Mouse (Mus musculus): ENCODE data around the gene Atxn7l1.

Atxn7l1 gene

DNA sequence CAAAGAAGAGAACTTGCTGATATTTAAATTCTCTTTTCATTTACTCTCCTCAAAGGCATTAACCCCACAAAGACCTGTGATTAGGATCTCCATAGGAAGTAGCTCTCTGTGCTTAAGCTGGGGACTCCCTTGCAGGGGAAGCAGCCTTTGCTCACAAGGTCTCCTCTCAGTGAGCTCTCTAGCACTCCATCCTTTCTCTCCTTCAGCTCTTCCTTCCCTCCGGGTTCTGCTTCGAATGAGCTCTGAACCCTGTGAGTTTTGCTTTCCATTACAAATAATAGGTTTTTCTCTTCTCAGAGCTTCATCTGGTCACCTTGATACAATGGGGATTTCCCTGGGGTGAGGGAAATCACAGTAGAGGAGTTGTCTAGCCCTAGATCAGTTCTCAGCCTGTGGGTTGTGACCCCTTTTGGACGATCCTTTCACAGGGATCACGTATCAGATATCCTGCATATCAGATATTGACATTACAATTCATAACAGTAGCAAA is 35.7 kb downstream of the Atxn7l1 start:
- DNase-seq (ENCODE audit: low read depth), result no peak

- DNase-seq (ENCODE audit: low read depth), result no peak
Observed at GRCm38 (mm10) chr12:33184137-33184536, 36.6 kb downstream of the Atxn7l1 start.

GRCm38 (mm10) chr12:33185046-33185445 is 37.6 kb downstream of the Atxn7l1 start:
- DNase-seq (ENCODE audit: low read depth), result no peak

DNA sequence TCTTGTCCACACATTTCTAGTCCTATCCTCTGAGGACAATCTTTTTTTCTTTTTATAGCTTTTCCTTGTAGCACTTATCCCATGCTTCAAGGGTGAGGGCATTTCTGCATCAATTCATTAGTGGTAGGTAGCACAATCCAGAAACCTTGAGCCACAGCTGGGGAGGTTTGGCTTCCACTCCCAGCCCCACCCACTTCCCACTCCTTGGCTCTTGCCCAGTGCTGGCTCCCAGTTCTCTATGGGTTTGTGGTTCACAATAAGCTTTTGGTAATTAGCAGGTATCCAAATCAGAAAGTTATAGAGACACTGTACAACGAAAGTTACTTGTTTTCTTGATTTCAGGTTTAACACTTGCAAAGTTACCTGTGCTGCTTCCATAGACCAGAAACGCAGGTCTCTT is 38.8 kb downstream of the Atxn7l1 start:
- DNase-seq (ENCODE audit: low read depth), result no peak

DNA sequence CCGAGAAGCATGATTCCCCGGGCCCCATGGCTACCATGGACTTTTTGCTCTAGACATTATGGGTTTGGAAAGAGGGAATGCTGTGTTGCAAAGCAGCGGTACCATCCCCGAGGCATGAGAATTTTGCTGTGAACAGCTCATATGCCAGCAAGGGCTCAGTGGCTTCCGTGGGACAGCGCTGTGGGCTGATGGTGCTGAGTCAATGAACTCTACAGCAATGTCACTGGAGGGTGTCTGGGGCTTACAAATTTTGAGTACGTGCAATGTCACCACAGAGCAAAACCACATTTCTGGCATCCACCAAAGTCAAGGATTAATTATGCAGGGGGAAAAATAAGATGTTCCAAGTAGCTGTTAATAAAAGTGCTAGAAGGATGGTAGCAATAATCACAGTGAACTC is 42.6 kb downstream of the Atxn7l1 start:
- peak; percentile 40 for DNase-seq (ENCODE audit: low read depth)

DNA sequence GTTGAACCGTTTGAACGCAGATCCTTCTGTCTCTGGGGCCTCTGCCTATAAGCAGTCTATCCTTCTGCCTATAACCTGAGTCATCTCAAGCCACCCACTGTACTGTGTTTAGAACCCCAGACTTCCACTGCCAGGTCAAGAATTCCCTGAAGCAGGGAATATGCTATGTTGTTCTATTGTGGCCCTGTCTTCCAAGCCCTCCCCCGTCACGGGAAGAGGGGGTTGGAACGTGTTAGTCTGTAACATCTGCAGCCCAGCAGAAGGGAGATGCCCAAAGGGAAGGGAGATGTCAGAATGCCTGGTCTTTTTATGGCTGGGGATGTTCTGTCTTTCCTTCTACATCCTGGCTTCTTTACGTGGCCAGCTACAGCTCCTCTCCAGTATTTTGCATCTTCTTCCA is 43.1 kb downstream of the Atxn7l1 start:
- DNase-seq (ENCODE audit: low read depth), result no peak

DNA sequence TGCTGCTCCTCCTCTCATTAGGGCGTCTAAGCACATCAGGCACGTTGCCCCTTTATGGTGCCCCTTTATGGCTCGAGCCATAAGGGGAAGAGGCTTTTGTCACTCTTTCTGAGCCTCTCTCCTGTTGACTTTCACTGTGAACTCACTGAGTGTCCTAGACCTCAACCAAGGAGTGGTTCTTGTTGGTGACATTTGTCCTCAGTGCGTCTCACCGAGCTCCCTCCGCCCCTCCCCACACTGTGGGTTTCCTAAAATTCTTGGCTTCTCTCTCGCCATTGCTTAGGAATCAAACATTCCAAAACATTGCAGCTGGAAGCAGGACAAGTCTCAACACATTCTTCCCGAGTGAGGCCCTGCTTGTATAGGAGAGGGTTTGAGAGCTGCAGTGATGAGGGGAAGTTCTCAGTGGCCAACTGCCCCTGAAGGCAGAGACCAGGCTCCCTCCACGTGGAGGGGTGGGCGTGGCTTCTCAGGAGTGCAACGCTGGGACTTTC is 46.0 kb downstream of the Atxn7l1 start:
- peak; percentile 73 for DNase-seq (ENCODE audit: low read depth)

GRCm38 (mm10) chr12:33195175-33195574 is 47.7 kb downstream of the Atxn7l1 start:
- no peak for DNase-seq (ENCODE audit: low read depth)

- DNase-seq (ENCODE audit: low read depth), result no peak
Observed at GRCm38 (mm10) chr12:33197287-33197686, 49.8 kb downstream of the Atxn7l1 start.

GRCm38 (mm10) chr12:33197746-33198145 is 50.3 kb downstream of the Atxn7l1 start:
- no peak for DNase-seq (ENCODE audit: low read depth)

- no peak for DNase-seq (ENCODE audit: low read depth)
Observed at GRCm38 (mm10) chr12:33201068-33201467, 53.6 kb downstream of the Atxn7l1 start.

DNA sequence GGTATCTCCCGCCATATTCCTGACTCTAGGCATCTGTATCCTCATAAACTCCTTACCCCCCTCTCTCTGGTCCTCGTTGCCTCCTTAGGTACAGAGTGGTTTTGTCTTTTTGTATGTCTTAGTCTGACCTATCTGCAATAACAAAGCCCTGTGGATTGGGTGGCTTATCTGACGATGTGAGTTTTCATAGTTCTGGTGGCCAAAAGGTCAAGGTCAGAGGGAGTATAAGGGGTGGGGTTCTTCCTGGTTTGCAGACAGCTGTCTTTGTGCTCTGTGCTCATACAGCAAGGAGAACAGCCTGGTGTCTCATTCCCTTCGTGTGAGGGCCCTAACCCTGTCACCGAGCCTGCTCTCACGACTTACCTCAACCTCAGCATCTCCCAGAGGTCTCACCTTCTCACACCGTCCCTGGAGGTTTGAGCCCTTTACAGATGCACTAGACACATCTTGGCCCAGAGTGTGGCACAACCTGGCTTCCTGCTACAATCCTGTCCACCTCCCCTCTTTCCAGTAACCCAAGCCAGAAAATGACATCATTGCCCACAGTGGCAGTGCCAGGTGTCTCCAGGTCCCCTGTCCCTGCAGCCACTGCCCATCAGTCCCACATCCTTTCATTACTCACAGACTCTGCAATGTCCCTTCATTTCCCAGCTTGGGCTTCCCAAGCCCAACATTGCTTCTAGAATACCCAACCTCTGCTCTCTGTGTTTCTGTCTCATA is 54.2 kb downstream of the Atxn7l1 start:
- no peak for DNase-seq (ENCODE audit: low read depth)

DNA sequence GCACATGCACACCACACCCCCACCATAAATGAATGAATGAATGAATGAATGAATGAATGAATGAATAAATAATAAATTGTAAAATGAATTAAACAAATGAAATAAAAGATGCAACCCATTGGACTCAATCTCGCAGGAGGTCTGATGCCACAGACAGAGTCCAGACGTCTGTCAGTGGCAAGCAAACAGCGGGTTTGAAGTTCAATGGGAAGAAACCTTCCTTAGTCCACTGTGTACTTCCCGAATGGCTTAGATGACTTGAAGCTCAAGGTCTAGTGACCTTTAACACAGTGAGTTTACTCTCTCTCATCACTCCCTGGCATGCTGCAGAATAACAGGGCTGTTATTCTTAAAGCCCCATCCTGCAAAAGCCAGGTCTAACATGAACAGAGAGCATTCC is 57.8 kb downstream of the Atxn7l1 start:
- no peak for DNase-seq (ENCODE audit: low read depth)

DNA sequence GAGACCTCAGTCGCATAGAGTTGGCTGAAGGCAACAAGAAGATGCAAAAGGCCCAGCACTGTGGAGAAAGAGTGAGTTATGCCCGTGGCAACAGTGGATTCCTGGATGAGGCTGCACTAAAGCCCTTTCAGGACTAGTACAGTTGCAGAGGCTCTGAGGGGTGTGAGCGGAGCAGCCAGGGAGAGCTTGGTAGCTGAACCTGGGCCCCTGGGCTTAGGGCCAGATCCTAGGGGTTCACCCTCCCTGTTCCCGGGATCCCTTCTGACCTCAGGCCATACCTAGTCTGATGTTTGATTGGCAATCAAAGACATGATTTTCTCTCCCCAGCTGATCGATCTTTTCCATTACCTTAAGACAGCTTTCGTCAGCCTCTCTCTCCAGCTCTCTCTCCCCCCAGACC is 58.8 kb downstream of the Atxn7l1 start:
- DNase-seq (ENCODE audit: low read depth), result no peak

DNA sequence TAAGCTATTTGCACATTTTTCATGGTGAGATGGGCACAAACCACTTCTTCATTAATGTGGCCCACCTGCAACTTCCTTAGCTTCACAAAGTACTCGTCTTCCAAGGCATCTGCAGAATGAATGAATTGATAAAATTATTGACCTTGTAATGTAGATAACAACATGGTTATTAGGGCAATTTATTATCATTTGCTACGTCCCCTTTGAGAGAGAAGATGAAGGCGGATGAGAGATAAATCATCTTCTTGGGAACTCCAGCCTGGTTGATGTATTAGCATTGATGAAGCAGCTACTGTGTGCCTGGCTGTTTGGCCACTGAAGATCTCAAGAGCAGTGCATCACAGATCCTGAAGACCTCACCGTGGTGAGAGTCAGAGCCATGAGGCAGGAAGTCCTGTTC is 63.4 kb downstream of the Atxn7l1 start:
- no peak for DNase-seq (ENCODE audit: low read depth)

GRCm38 (mm10) chr12:33218215-33218859 is 70.8 kb downstream of the Atxn7l1 start:
- no peak for DNase-seq (ENCODE audit: low read depth)

- DNase-seq (ENCODE audit: low read depth), result no peak
Observed at GRCm38 (mm10) chr12:33219436-33219835, 71.9 kb downstream of the Atxn7l1 start.

- no peak for DNase-seq (ENCODE audit: low read depth)
Observed at GRCm38 (mm10) chr12:33220081-33220480, 72.6 kb downstream of the Atxn7l1 start.

DNA sequence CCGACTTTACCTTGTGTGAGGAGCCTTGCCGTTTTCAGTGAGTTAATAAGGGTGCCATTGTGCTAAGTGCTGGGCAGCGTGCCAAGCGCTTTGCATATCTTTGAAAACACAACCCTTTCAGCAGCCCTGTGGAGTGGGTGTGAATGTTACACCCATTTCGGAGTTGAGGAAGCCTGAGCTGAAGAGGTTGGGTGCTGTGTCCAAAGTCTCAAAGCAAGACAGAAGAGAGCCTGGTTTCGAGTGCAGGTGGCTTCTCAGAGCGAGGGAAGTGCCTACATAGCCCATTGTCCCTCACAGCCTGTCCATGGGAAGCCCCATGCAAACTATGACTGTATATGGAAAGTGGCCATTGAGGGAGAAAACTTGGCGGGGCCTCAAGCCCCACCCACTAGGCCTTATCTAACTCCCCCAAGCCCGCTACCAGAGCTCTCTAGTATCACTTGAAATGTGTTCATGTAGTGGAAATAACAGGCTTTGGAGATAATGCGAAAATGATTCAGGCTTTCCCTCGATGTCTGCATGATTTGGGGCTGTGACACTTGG is 73.1 kb downstream of the Atxn7l1 start:
- no peak for DNase-seq (ENCODE audit: low read depth)

DNA sequence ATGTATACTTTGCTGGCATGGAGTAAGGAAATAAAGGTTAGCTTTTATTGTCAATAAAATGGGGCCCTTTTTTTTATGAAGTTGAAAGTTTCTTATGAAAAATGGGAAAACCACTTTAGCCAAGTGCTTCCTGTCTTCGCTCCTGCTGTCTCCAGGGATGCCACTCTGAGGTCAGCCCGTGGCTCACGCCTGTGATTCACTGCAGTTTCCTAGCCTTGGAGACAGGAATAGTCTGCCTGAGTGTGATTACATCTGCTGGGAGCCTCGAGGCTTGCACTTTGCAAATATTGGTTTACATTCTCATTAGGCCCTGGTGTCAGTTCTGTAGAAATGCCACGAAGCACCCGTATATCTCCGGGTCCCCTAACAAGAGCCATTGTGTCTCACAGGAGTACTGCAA is 74.7 kb downstream of the Atxn7l1 start:
- no peak for DNase-seq (ENCODE audit: low read depth)

DNA sequence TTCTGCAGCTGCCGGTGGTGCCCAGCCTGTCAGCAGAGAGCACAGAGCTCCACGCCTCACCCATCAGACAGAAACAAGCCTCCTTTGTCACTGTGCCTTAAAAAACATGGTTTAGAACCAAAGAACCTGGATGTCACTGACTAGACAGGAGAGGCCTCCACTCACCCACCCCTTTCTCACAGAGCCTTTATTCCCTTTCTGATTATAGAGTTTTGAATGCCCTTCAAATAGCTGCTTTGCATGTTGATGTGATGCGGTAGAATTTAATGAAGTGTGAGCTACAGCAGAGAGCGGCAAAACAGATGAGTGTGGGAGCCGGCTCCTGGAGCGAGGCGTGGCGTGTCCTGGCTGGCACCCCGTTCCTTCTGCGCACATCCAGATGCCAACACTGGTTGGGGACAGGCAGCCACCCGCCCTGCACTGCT is 77.6 kb downstream of the Atxn7l1 start:
- DNase-seq (ENCODE audit: low read depth), result no peak

GRCm38 (mm10) chr12:33225978-33226377 is 78.5 kb downstream of the Atxn7l1 start:
- DNase-seq (ENCODE audit: low read depth), result no peak

GRCm38 (mm10) chr12:33226596-33226995 is 79.1 kb downstream of the Atxn7l1 start:
- no peak for DNase-seq (ENCODE audit: low read depth)

Data from fibroblast of lung, adult 2 months (primary cell).